In the genomic region with DNA sequence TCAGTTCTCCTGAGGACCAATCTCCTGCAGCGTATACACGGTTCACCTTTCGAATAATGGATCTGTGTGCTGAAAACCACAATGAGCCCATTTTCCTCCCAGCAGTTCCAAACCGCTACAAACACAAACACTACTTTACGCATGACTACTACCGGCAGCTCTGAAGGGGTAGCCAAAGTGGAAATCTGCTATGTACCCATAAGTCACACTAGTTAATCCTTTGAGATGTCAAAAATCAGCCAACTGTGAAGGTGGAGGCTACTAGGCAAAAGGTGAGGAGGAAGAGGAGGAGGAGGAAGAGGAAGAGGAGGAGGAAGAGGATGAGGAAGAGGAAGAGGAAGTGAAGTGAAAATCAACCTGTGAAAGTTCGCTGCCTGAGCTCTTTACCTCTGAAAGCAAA, we compare ENCODE assay signal across 21 mouse cellular contexts. TPM values are rescaled to one million over a fixed set of nuclear protein-coding genes. Genes with fewer than 3 reads are reported as not detected.
A peak's percentile ranks its signal among the peaks of the same experiment; 100 is the strongest.
DNase-seq lines count a peak whose midpoint lies in the region; ATAC-seq and TF ChIP-seq lines count a peak whose summit lies in the region.
"Had no signal": no experiment of that assay in that cellular context is flagged by ENCODE, and none has a peak within 500 bp of the region (broad histone marks: within the 10 kb centered on the region; RNA-seq: fewer than 3 reads in every experiment).

No protein-coding gene starts in this region.

- no peak for TF ChIP-seq CTCF in layer of hippocampus, adult 2 months (conservative IDR thresholded peaks at IDR 0.05)

- no peak overlapping the region for H3K9ac ChIP-seq in hindbrain, embryonic 14.5 days
- no peak overlapping the region for H3K9ac ChIP-seq in hindbrain, embryonic 11.5 days (ENCODE audit: low read depth, low read length)
- no peak overlapping the region for H3K9ac ChIP-seq in liver, embryonic 11.5 days (ENCODE audit: low read depth, low read length)
- H3K9ac ChIP-seq: embryonic facial prominence, embryonic 12.5 days; stomach, embryonic 15.5 days had no signal

- no peak overlapping the region for H3K4me3 ChIP-seq in hindbrain, embryonic 14.5 days (replicated peaks; ENCODE audit: low read length)
- no peak overlapping the region for H3K4me3 ChIP-seq in hindbrain, embryonic 11.5 days (ENCODE audit: low read depth, low read length)
- no peak overlapping the region for H3K4me3 ChIP-seq in liver, embryonic 11.5 days (ENCODE audit: low read depth, low read length)
- peak overlapping the region; percentile 76 for H3K4me3 ChIP-seq in brown adipose tissue, adult 24 weeks (ENCODE audit: insufficient read depth, low read depth, low read length)
- peak overlapping the region; percentile 96 for H3K4me3 ChIP-seq in macrophage (ENCODE audit: inconsistent target)
- no peak overlapping the region for H3K4me3 ChIP-seq in layer of hippocampus, adult 2 months
- H3K4me3 ChIP-seq: stomach, embryonic 15.5 days had no signal

- no peak for DNase-seq in hindbrain, embryonic 14.5 days (ENCODE audit: low spot score)
- no peak for DNase-seq in hindbrain, embryonic 11.5 days (ENCODE audit: low spot score)
- DNase-seq in liver, embryonic 11.5 days (ENCODE audit: low spot score) = no peak
- DNase-seq in liver = no peak
- no peak for DNase-seq in layer of hippocampus, adult 2 months (ENCODE audit: low spot score in 2 of 2)
- no peak for DNase-seq in thymus, postnatal 10 days (ENCODE audit: low spot score in 2 of 2)
- DNase-seq: cerebellum, postnatal 25 days; gastrocnemius, postnatal 36 days; left cerebral cortex, postnatal 4 days; lung, postnatal 14 days; right cerebral cortex, postnatal 14 days; thymus, postnatal 36 days had no signal

- H3K36me3 ChIP-seq in hindbrain, embryonic 14.5 days (replicated peaks; ENCODE audit: control insufficient read depth, insufficient read depth) = no peaks in the 10 kb centered on the region
- H3K36me3 ChIP-seq in hindbrain, embryonic 11.5 days (ENCODE audit: control insufficient read depth, insufficient read depth, low read length) = no peaks in the 10 kb centered on the region
- H3K36me3 ChIP-seq in liver, embryonic 11.5 days (ENCODE audit: control insufficient read depth, insufficient read depth, low read length) = no peaks in the 10 kb centered on the region
- H3K36me3 ChIP-seq in macrophage (ENCODE audit: inconsistent target) = no peaks in the 10 kb centered on the region
- H3K36me3 ChIP-seq: embryonic facial prominence, embryonic 12.5 days; midbrain, embryonic 12.5 days; stomach, embryonic 15.5 days had no signal

- H3K79me2 ChIP-seq in macrophage (ENCODE audit: inconsistent target) = peaks cover 67% of the 10 kb centered on the region

- peak overlapping the region; percentile 98; the same call in 1 of the 2 replicates for H3K4me2 ChIP-seq in hindbrain, embryonic 14.5 days (replicated peaks)
- no peak overlapping the region for H3K4me2 ChIP-seq in hindbrain, embryonic 11.5 days (replicated peaks; ENCODE audit: low read depth, low read length)
- H3K4me2 ChIP-seq in liver, embryonic 11.5 days = peak overlapping the region; percentile 72

- 85% methylated on average over 7 of the region's 7 CpGs for WGBS in hindbrain, embryonic 14.5 days
- WGBS in hindbrain, embryonic 11.5 days = 85% methylated on average over 7 of the region's 7 CpGs
- WGBS in liver, embryonic 11.5 days = 87% methylated on average over 7 of the region's 7 CpGs
- WGBS in macrophage (ENCODE audit: missing documents) = 92% methylated on average over 7 of the region's 7 CpGs

- peaks cover 14% of the 10 kb centered on the region for H3K4me1 ChIP-seq in hindbrain, embryonic 14.5 days (replicated peaks; ENCODE audit: control insufficient read depth, insufficient read depth, low read length)
- peaks cover 6% of the 10 kb centered on the region for H3K4me1 ChIP-seq in hindbrain, embryonic 11.5 days (replicated peaks; ENCODE audit: control insufficient read depth, insufficient read depth, low read length)
- peaks cover 25% of the 10 kb centered on the region for H3K4me1 ChIP-seq in liver, embryonic 11.5 days (replicated peaks; ENCODE audit: control insufficient read depth, insufficient read depth, low read length)
- peaks cover 4% of the 10 kb centered on the region; the same call in 1 of the 2 replicates for H3K4me1 ChIP-seq in brown adipose tissue, adult 24 weeks (ENCODE audit: control insufficient read depth, insufficient read depth, insufficient read length, low read length)

- ATAC-seq in hindbrain, embryonic 14.5 days (ENCODE audit: low FRiP score) = no peak
- no peak for ATAC-seq in hindbrain, embryonic 11.5 days (ENCODE audit: low FRiP score)
- ATAC-seq in liver, embryonic 11.5 days (replicated peaks; ENCODE audit: low FRiP score) = no peak
- ATAC-seq: hindbrain, postnatal 0 days had no signal

- no peaks in the 10 kb centered on the region for H3K9me3 ChIP-seq in hindbrain, embryonic 14.5 days (ENCODE audit: control insufficient read depth, low read length)
- H3K9me3 ChIP-seq in hindbrain, embryonic 11.5 days (ENCODE audit: control insufficient read depth, low read length) = no peaks in the 10 kb centered on the region
- H3K9me3 ChIP-seq in liver, embryonic 11.5 days (ENCODE audit: control insufficient read depth, low read length) = no peaks in the 10 kb centered on the region
- H3K9me3 ChIP-seq: embryonic facial prominence, embryonic 12.5 days; midbrain, embryonic 12.5 days; stomach, embryonic 15.5 days had no signal

- H3K27me3 ChIP-seq in hindbrain, embryonic 14.5 days (ENCODE audit: control insufficient read depth, insufficient read depth, low read length) = no peaks in the 10 kb centered on the region
- no peaks in the 10 kb centered on the region for H3K27me3 ChIP-seq in hindbrain, embryonic 11.5 days (ENCODE audit: control insufficient read depth, insufficient read depth, low read length)
- H3K27me3 ChIP-seq in liver, embryonic 11.5 days (replicated peaks; ENCODE audit: control insufficient read depth, insufficient read depth, low read length) = no peaks in the 10 kb centered on the region
- H3K27me3 ChIP-seq: embryonic facial prominence, embryonic 12.5 days; stomach, embryonic 15.5 days had no signal

- H3K27ac ChIP-seq in hindbrain, embryonic 14.5 days = no peak overlapping the region
- no peak overlapping the region for H3K27ac ChIP-seq in hindbrain, embryonic 11.5 days (ENCODE audit: low read depth, low read length)
- no peak overlapping the region for H3K27ac ChIP-seq in liver, embryonic 11.5 days (ENCODE audit: low read depth, low read length)
- no peak overlapping the region for H3K27ac ChIP-seq in brown adipose tissue, adult 24 weeks (replicated peaks; ENCODE audit: low read depth, low read length)
- H3K27ac ChIP-seq in macrophage = peak overlapping the region; percentile 96
- H3K27ac ChIP-seq in layer of hippocampus, adult 2 months = no peak overlapping the region
- H3K27ac ChIP-seq: embryonic facial prominence, embryonic 12.5 days; hindbrain, postnatal 0 days; midbrain, embryonic 12.5 days; stomach, embryonic 15.5 days had no signal

RNA-seq across cellular contexts. Expression of a gene that starts 1.8 kb away (rescaled TPM):
- polyA plus RNA-seq in hindbrain, embryonic 14.5 days (2014; fragmentation: Nextera tagmentation; extraction: Ambion mirVana) = 14.2 and 15.9 TPM in 2 replicates
- polyA plus RNA-seq in hindbrain, embryonic 11.5 days (2014; fragmentation: Nextera tagmentation; extraction: Ambion mirVana) = 5.4 and 7.4 TPM in 2 replicates
- 10.6 and 10.7 TPM in 2 replicates for polyA plus RNA-seq in liver, embryonic 11.5 days (2014; fragmentation: Nextera tagmentation; extraction: Ambion mirVana)
- 5.5 and 8.9 TPM in 2 replicates for polyA plus RNA-seq in brown adipose tissue, adult 24 weeks (2012; ENCODE audit: insufficient read depth, insufficient read length, missing spikeins)
- 100 to 1,000 TPM; 134 to 541 (median 284) TPM for total RNA-seq in macrophage (2018; cell fraction: chromatin; rRNA removed)
- 100 to 1,000 TPM in 21 of 26 experiments, 10 to 100 TPM in 5; 75.9 to 180 (median 115) TPM for total RNA-seq in macrophage (2018; cell fraction: cytosol; rRNA removed)
- total RNA-seq in macrophage (2018; cell fraction: nucleus; rRNA removed) = 100 to 1,000 TPM in 25 of 26 experiments, 10 to 100 TPM in 1; 96.7 to 394 (median 191) TPM
- polyA plus RNA-seq in macrophage (2018) = 71.9 to 180 TPM (median 142 TPM) in 3 replicates
- total RNA-seq in layer of hippocampus, adult 2 months (2021) = 10 to 100 TPM in 1 of 2 experiments, 1 to 10 TPM in 1; 9.8 to 12.1 TPM

RNA-seq across cellular contexts. Expression of a gene that starts 31.9 kb away (rescaled TPM):
- 93.6 and 112 TPM in 2 replicates for polyA plus RNA-seq in hindbrain, embryonic 14.5 days (2014; fragmentation: Nextera tagmentation; extraction: Ambion mirVana)
- 168 and 182 TPM in 2 replicates for polyA plus RNA-seq in hindbrain, embryonic 11.5 days (2014; fragmentation: Nextera tagmentation; extraction: Ambion mirVana)
- 210 and 213 TPM in 2 replicates for polyA plus RNA-seq in liver, embryonic 11.5 days (2014; fragmentation: Nextera tagmentation; extraction: Ambion mirVana)
- 75.9 and 78.3 TPM in 2 replicates for polyA plus RNA-seq in brown adipose tissue, adult 24 weeks (2012; ENCODE audit: insufficient read depth, insufficient read length, missing spikeins)
- total RNA-seq in macrophage (2018; cell fraction: chromatin; rRNA removed) = 100 to 1,000 TPM in 16 of 26 experiments, 10 to 100 TPM in 10; 32.3 to 211 (median 116) TPM
- 100 to 1,000 TPM; 111 to 193 (median 155) TPM for total RNA-seq in macrophage (2018; cell fraction: cytosol; rRNA removed)
- total RNA-seq in macrophage (2018; cell fraction: nucleus; rRNA removed) = 100 to 1,000 TPM in 13 of 26 experiments, 10 to 100 TPM in 13; 51.1 to 167 (median 99.4) TPM
- polyA plus RNA-seq in macrophage (2018) = 108 to 268 TPM (median 204 TPM) in 3 replicates
- total RNA-seq in layer of hippocampus, adult 2 months (2021) = 10 to 100 TPM; 83.9 to 86.7 TPM

RNA-seq across cellular contexts. Expression of a gene that starts 55.5 kb away (rescaled TPM):
- polyA plus RNA-seq in hindbrain, embryonic 14.5 days (2014; fragmentation: Nextera tagmentation; extraction: Ambion mirVana) = 21.3 and 24.3 TPM in 2 replicates
- 21.9 and 22.0 TPM in 2 replicates for polyA plus RNA-seq in hindbrain, embryonic 11.5 days (2014; fragmentation: Nextera tagmentation; extraction: Ambion mirVana)
- 20.2 and 21.7 TPM in 2 replicates for polyA plus RNA-seq in liver, embryonic 11.5 days (2014; fragmentation: Nextera tagmentation; extraction: Ambion mirVana)
- polyA plus RNA-seq in brown adipose tissue, adult 24 weeks (2012; ENCODE audit: insufficient read depth, insufficient read length, missing spikeins) = 12.9 and 15.8 TPM in 2 replicates
- 100 to 1,000 TPM in 1 of 26 experiments, 10 to 100 TPM in 20, 1 to 10 TPM in 5; 4.4 to 121 (median 14.7) TPM for total RNA-seq in macrophage (2018; cell fraction: chromatin; rRNA removed)
- total RNA-seq in macrophage (2018; cell fraction: cytosol; rRNA removed) = 1 to 10 TPM in 25 of 26 experiments, under 1 TPM in 1; 0.71 to 7.8 (median 5.9) TPM
- total RNA-seq in macrophage (2018; cell fraction: nucleus; rRNA removed) = 10 to 100 TPM in 16 of 26 experiments, 1 to 10 TPM in 10; 5.8 to 79.6 (median 11.5) TPM
- 7.2 to 10.1 TPM (median 8.1 TPM) in 3 replicates for polyA plus RNA-seq in macrophage (2018)
- 10 to 100 TPM in 1 of 2 experiments, 1 to 10 TPM in 1; 9.1 to 10.0 TPM for total RNA-seq in layer of hippocampus, adult 2 months (2021)

RNA-seq across cellular contexts. Expression of a gene that starts 58.2 kb away (rescaled TPM):
- polyA plus RNA-seq in hindbrain, embryonic 14.5 days (2014; fragmentation: Nextera tagmentation; extraction: Ambion mirVana) = not detected in 2 replicates
- polyA plus RNA-seq in hindbrain, embryonic 11.5 days (2014; fragmentation: Nextera tagmentation; extraction: Ambion mirVana) = 0.08 TPM in 1 of 2 replicates, not detected in the other
- not detected in 2 replicates for polyA plus RNA-seq in liver, embryonic 11.5 days (2014; fragmentation: Nextera tagmentation; extraction: Ambion mirVana)
- polyA plus RNA-seq in brown adipose tissue, adult 24 weeks (2012; ENCODE audit: insufficient read depth, insufficient read length, missing spikeins) = not detected in 2 replicates
- under 1 TPM in 1 of 26 experiments, not detected in 25; 0.29 TPM for total RNA-seq in macrophage (2018; cell fraction: chromatin; rRNA removed)
- total RNA-seq in macrophage (2018; cell fraction: cytosol; rRNA removed) = not detected
- total RNA-seq in macrophage (2018; cell fraction: nucleus; rRNA removed) = not detected
- not detected in 3 replicates for polyA plus RNA-seq in macrophage (2018)
- total RNA-seq in layer of hippocampus, adult 2 months (2021) = not detected
- total RNA-seq: gastrocnemius, postnatal 36 days; hindbrain, postnatal 0 days; layer of hippocampus, postnatal 14 days; left cerebral cortex, postnatal 4 days had no signal
- polyA plus RNA-seq: heart, embryonic 16.5 days; hindbrain, postnatal 0 days; midbrain, embryonic 12.5 days; neural tube, embryonic 14.5 days; stomach, embryonic 15.5 days had no signal

Comparison
In these comparisons a context has a peak if more than half of its experiments do, and no peak if none do; other contexts are left out.
1. H3K4me3 ChIP-seq: peak in brown adipose tissue, adult 24 weeks (single experiment) and macrophage (single experiment); none in hindbrain, embryonic 14.5 days (single experiment), hindbrain, embryonic 11.5 days (single experiment), liver, embryonic 11.5 days (single experiment) and layer of hippocampus, adult 2 months (single experiment).